In genomic region chr5:34582314-34582675, GRCm38 (mm10) we compare ENCODE assay signal across 8 mouse cellular contexts. TPM values are rescaled to one million over a fixed set of nuclear protein-coding genes. Genes with fewer than 3 reads are reported as not detected.
DNase-seq lines count a peak whose midpoint lies in the region; ATAC-seq lines count a peak whose summit lies in the region.

No protein-coding gene starts in this region.

- intact Hi-C loops in heart, postnatal 10 days (cut with DNase I) = no loop called here

- H3K9me3 ChIP-seq in heart, embryonic 16.5 days (replicated peaks; ENCODE audit: control insufficient read depth, low read length) = no peaks in the 10 kb centered on the region
- H3K9me3 ChIP-seq in intestine, embryonic 14.5 days (ENCODE audit: control insufficient read depth, low read length) = no peaks in the 10 kb centered on the region

- H3K4me2 ChIP-seq in heart, embryonic 16.5 days (ENCODE audit: low read depth, low read length) = peak overlapping the region; percentile 54
- H3K4me2 ChIP-seq in intestine, embryonic 14.5 days (ENCODE audit: low read length) = peak overlapping the region; percentile 7

- peak overlapping the region; percentile 81 for H3K27ac ChIP-seq in heart, embryonic 16.5 days (ENCODE audit: low read length)
- peak overlapping the region; percentile 73 for H3K27ac ChIP-seq in intestine, embryonic 14.5 days (ENCODE audit: low read depth)

- no peaks in the 10 kb centered on the region for H3K36me3 ChIP-seq in heart, embryonic 16.5 days (ENCODE audit: control insufficient read depth, insufficient read depth)
- H3K36me3 ChIP-seq in intestine, embryonic 14.5 days (ENCODE audit: control insufficient read depth, insufficient read depth, low read length) = 0 out of 2 replicates have a peak, but pooled peaks cover 4% of the 10 kb centered on the region

- 34% methylated on average over 5 of the region's 5 CpGs for WGBS in heart, embryonic 16.5 days
- WGBS in intestine, embryonic 14.5 days = 71% methylated on average over 5 of the region's 5 CpGs

- H3K27me3 ChIP-seq in heart, embryonic 16.5 days (ENCODE audit: control insufficient read depth, insufficient read depth, low read length) = no peaks in the 10 kb centered on the region
- H3K27me3 ChIP-seq in intestine, embryonic 14.5 days (replicated peaks; ENCODE audit: control insufficient read depth, insufficient read depth, low read length) = no peaks in the 10 kb centered on the region

- ATAC-seq in heart, embryonic 16.5 days (replicated peaks; ENCODE audit: extremely low read depth, insufficient read depth, low FRiP score) = no peak
- ATAC-seq in intestine, embryonic 14.5 days (replicated peaks; ENCODE audit: low FRiP score, low TSS enrichment, low read depth) = no peak

- DNase-seq in heart, postnatal 10 days = no peak
- DNase-seq in right cerebral cortex, postnatal 25 days = peak; percentile 21
- DNase-seq in right cerebral cortex, adult 2 months (ENCODE audit: low spot score in 2 of 2) = no peak
- DNase-seq in intestine, embryonic 14.5 days (ENCODE audit: low spot score) = no peak
- no peak for DNase-seq in urinary bladder, postnatal 25 days (ENCODE audit: low spot score)
- DNase-seq in frontal cortex, adult 2 months (ENCODE audit: extremely low spot score in 1 of 2, low spot score in 1 of 2) = no peak
- no peak for DNase-seq in natural killer cell, adult 2 months (ENCODE audit: low spot score in 2 of 2)

- H3K4me1 ChIP-seq in heart, embryonic 16.5 days (ENCODE audit: control insufficient read depth, insufficient read depth, low read length) = peaks cover 25% of the 10 kb centered on the region
- no peaks in the 10 kb centered on the region; the same call in 1 of the 2 replicates for H3K4me1 ChIP-seq in intestine, embryonic 14.5 days (replicated peaks; ENCODE audit: control insufficient read depth, insufficient read depth, low read length)

- peak overlapping the region; percentile 12; the same call in 1 of the 2 replicates for H3K4me3 ChIP-seq in heart, embryonic 16.5 days (ENCODE audit: low read length)
- H3K4me3 ChIP-seq in intestine, embryonic 14.5 days (ENCODE audit: low read depth, low read length) = no peak overlapping the region

- peak overlapping the region; percentile 25; the same call in 1 of the 2 replicates for H3K9ac ChIP-seq in heart, embryonic 16.5 days (ENCODE audit: low read length)
- H3K9ac ChIP-seq in intestine, embryonic 14.5 days (ENCODE audit: low read length) = no peak overlapping the region

RNA-seq across cellular contexts. Expression of gene Add1, which starts 8.8 kb away (rescaled TPM):
- 158 and 160 TPM in 2 replicates for polyA plus RNA-seq in heart, embryonic 16.5 days (2015; fragmentation: Nextera tagmentation; extraction: Ambion mirVana)
- 100 to 1,000 TPM; 187 to 196 TPM for total RNA-seq in heart, postnatal 10 days (2021)
- 183 and 184 TPM in 2 replicates for polyA plus RNA-seq in intestine, embryonic 14.5 days (2014; fragmentation: Nextera tagmentation; extraction: Ambion mirVana)
- 331 and 332 TPM in 2 replicates for polyA plus RNA-seq in frontal cortex, adult 2 months (2012; rRNA removed)

RNA-seq across cellular contexts. Expression of gene Mfsd10, which starts 54.7 kb away (rescaled TPM):
- polyA plus RNA-seq in heart, embryonic 16.5 days (2015; fragmentation: Nextera tagmentation; extraction: Ambion mirVana) = 89.3 and 99.8 TPM in 2 replicates
- 10 to 100 TPM; 20.7 to 25.4 TPM for total RNA-seq in heart, postnatal 10 days (2021)
- 121 and 128 TPM in 2 replicates for polyA plus RNA-seq in intestine, embryonic 14.5 days (2014; fragmentation: Nextera tagmentation; extraction: Ambion mirVana)
- 108 and 113 TPM in 2 replicates for polyA plus RNA-seq in frontal cortex, adult 2 months (2012; rRNA removed)

RNA-seq across cellular contexts. Expression of gene Sh3bp2, which starts 56.7 kb away (rescaled TPM):
- polyA plus RNA-seq in heart, embryonic 16.5 days (2015; fragmentation: Nextera tagmentation; extraction: Ambion mirVana) = 3.9 and 4.6 TPM in 2 replicates
- total RNA-seq in heart, postnatal 10 days (2021) = 1 to 10 TPM; 3.6 to 6.7 TPM
- 5.7 and 7.7 TPM in 2 replicates for polyA plus RNA-seq in intestine, embryonic 14.5 days (2014; fragmentation: Nextera tagmentation; extraction: Ambion mirVana)
- 3.5 and 4.8 TPM in 2 replicates for polyA plus RNA-seq in frontal cortex, adult 2 months (2012; rRNA removed)
